Mouse (Mus musculus) spleen, postnatal 0 days (tissue): ENCODE data around the gene Klhl29. TPM values are rescaled to one million over a fixed set of nuclear protein-coding genes. Genes with fewer than 3 reads are reported as not detected.

Experiments used
- polyA plus RNA-seq: library from polyadenylated mRNA; unstranded; fragments of >200 nt; fragmentation: Nextera tagmentation; extraction: Ambion mirVana; gene quantifications from 2 replicates; pipeline ENCODE4 v1.2.1, GENCODE M21; 2015

The Klhl29 gene
- polyA plus RNA-seq, result 0.66 and 0.86 TPM in 2 replicates

DNA sequence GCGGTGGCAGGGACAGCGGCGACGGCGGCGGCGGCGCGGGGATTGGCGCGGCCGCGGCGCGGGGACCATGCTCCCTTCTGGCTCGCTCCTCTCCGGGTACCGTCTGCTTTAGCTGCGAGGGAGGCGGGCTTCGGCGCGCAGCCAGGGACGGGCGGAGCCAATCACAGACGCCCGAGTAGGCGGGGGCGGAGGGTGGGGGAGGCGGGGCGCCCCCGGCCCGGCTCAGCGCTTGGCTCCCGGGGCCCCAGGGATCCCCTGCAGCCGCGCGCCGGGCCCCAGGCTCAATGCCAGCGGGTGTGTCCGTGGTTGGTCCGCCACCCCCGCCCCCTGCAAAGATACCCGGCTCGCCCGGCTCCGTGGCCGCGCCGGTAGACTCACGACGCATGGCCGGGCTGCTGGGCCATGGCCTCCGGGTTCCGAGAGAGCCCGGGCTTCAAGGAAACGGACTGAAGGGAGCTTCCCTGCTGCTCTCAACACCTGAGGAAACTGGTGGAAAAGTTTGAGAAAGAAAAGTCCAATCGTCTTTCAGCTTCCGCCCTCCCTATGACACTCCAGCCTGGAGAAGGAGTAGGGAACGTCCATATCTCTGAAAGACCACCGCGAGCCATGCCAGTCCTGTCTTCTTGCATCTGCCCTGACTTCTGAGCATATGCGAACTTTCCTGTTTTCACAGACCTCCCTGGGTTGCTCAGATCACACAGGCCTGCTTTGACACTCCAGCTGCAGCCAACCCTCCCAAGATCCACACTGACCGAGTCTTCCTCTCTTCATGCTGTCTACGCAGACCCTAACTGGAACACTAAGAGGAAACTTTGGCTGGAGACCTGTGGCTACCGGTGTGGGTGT is at the start of gene Klhl29:
Gene Klhl29 (minus strand): TSS at position 67 of the 846 bp plus-strand sequence.

